Mouse (Mus musculus) heart, adult 9 months (tissue): ENCODE data around the gene Ttc28.

Source experiments
- DNase-seq, 2 experiments: peaks; one replicate each; pipeline ENCODE4 v3.0.0; 2022; ENCODE audit warnings: low spot score in 2 of 2

The Ttc28 gene

GRCm38 (mm10) chr5:111130121-111130520 is 250.5 kb downstream of the Ttc28 start:
- no peak for DNase-seq

- DNase-seq: no peak
Measured at GRCm38 (mm10) chr5:111131561-111131960, 252.0 kb downstream of the Ttc28 start.

- no peak for DNase-seq
Measured at GRCm38 (mm10) chr5:111133150-111133549, 253.5 kb downstream of the Ttc28 start.

GRCm38 (mm10) chr5:111133754-111134153 is 254.2 kb downstream of the Ttc28 start:
- DNase-seq: no peak

- no peak for DNase-seq
Measured at GRCm38 (mm10) chr5:111137283-111137682, 257.7 kb downstream of the Ttc28 start.

GRCm38 (mm10) chr5:111137742-111138141 is 258.1 kb downstream of the Ttc28 start:
- DNase-seq: no peak

- DNase-seq: no peak
Measured at GRCm38 (mm10) chr5:111138239-111138833, 258.7 kb downstream of the Ttc28 start.

- DNase-seq: peak; percentile 57 to 65
Measured at GRCm38 (mm10) chr5:111138927-111139565, 259.4 kb downstream of the Ttc28 start.

GRCm38 (mm10) chr5:111139622-111140021 is 260.0 kb downstream of the Ttc28 start:
- peak in 1 of 2 experiments; percentile 51 for DNase-seq

GRCm38 (mm10) chr5:111141139-111141885 is 261.7 kb downstream of the Ttc28 start:
- DNase-seq: no peak

- DNase-seq: no peak
Measured at GRCm38 (mm10) chr5:111142837-111143236, 263.2 kb downstream of the Ttc28 start.

GRCm38 (mm10) chr5:111144411-111144810 is 264.8 kb downstream of the Ttc28 start:
- DNase-seq: no peak

- no peak for DNase-seq
Measured at GRCm38 (mm10) chr5:111150581-111150980, 271.0 kb downstream of the Ttc28 start.

- DNase-seq: no peak
Measured at GRCm38 (mm10) chr5:111151882-111152759, 272.5 kb downstream of the Ttc28 start.

- peak; percentile 80 to 88 for DNase-seq
Measured at GRCm38 (mm10) chr5:111154586-111154985, 275.0 kb downstream of the Ttc28 start.

- DNase-seq: no peak
Measured at GRCm38 (mm10) chr5:111155271-111155670, 275.7 kb downstream of the Ttc28 start.

- no peak for DNase-seq
Measured at GRCm38 (mm10) chr5:111155928-111156327, 276.3 kb downstream of the Ttc28 start.

- DNase-seq: no peak
Measured at GRCm38 (mm10) chr5:111158266-111158665, 278.7 kb downstream of the Ttc28 start.

- DNase-seq: no peak
Measured at GRCm38 (mm10) chr5:111159628-111160321, 280.2 kb downstream of the Ttc28 start.

GRCm38 (mm10) chr5:111161146-111161930 is 281.7 kb downstream of the Ttc28 start:
- no peak for DNase-seq
